ENCODE assay signal across 10 mouse cellular contexts in genomic region chr14:122453996-122454738, GRCm38 (mm10). TPM values are rescaled to one million over a fixed set of nuclear protein-coding genes. Genes with fewer than 3 reads are reported as not detected.
A peak's percentile ranks its signal among the peaks of the same experiment; 100 is the strongest.
DNase-seq lines count a peak whose midpoint lies in the region; ATAC-seq lines count a peak whose summit lies in the region.
"Had no signal": no experiment of that assay in that cellular context is flagged by ENCODE, and none has a peak within 500 bp of the region (broad histone marks: within the 10 kb centered on the region; RNA-seq: fewer than 3 reads in every experiment).

No protein-coding gene starts in this region.

- no peak overlapping the region for H3K9ac ChIP-seq in liver, embryonic 11.5 days (ENCODE audit: low read depth, low read length)
- peak overlapping the region; percentile 2; the same call in 1 of the 2 replicates for H3K9ac ChIP-seq in forebrain, embryonic 11.5 days (ENCODE audit: low read length)
- no peak overlapping the region for H3K9ac ChIP-seq in limb, embryonic 13.5 days

- H3K4me2 ChIP-seq in liver, embryonic 11.5 days, result peak overlapping the region; percentile 52
- H3K4me2 ChIP-seq in forebrain, embryonic 11.5 days (ENCODE audit: low read depth, low read length, severe bottlenecking), result peak overlapping the region; percentile 42
- H3K4me2 ChIP-seq in limb, embryonic 13.5 days (replicated peaks), result peak overlapping the region; percentile 63

- peaks cover 2% of the 10 kb centered on the region for H3K4me1 ChIP-seq in liver, embryonic 11.5 days (replicated peaks; ENCODE audit: control insufficient read depth, insufficient read depth, low read length)
- peaks cover 36% of the 10 kb centered on the region for H3K4me1 ChIP-seq in forebrain, embryonic 11.5 days (replicated peaks; ENCODE audit: control insufficient read depth, insufficient read depth, low read length)
- peaks cover 40% of the 10 kb centered on the region for H3K4me1 ChIP-seq in limb, embryonic 13.5 days

- H3K27me3 ChIP-seq in liver, embryonic 11.5 days (replicated peaks; ENCODE audit: control insufficient read depth, insufficient read depth, low read length), result peaks cover 69% of the 10 kb centered on the region
- peaks cover 21% of the 10 kb centered on the region; the same call in 1 of the 2 replicates for H3K27me3 ChIP-seq in forebrain, embryonic 11.5 days (ENCODE audit: control insufficient read depth, insufficient read depth, low read length)
- peaks cover 66% of the 10 kb centered on the region for H3K27me3 ChIP-seq in limb, embryonic 13.5 days

- DNase-seq in liver, embryonic 11.5 days (ENCODE audit: low spot score), result no peak
- DNase-seq in liver, result no peak
- DNase-seq in forebrain, embryonic 11.5 days (ENCODE audit: low spot score), result peak; percentile 72
- peak; percentile 57 for DNase-seq in retina, embryonic 14.5 days (ENCODE audit: low spot score)
- DNase-seq in layer of hippocampus, adult 9-11 months, result no peak
- no peak for DNase-seq in c-Kit-positive CD71-positive TER-119-positive erythroid progenitor cells, embryonic 14.5 days (ENCODE audit: low spot score)
- DNase-seq in layer of hippocampus, postnatal 14 days (ENCODE audit: low spot score in 2 of 2), result no peak

- no peak overlapping the region for H3K4me3 ChIP-seq in liver, embryonic 11.5 days (ENCODE audit: low read depth, low read length)
- H3K4me3 ChIP-seq in forebrain, embryonic 11.5 days (ENCODE audit: low read depth, low read length), result peak overlapping the region; percentile 11; the same call in 1 of the 2 replicates
- H3K4me3 ChIP-seq in limb, embryonic 13.5 days, result peak overlapping the region; percentile 34

- no peaks in the 10 kb centered on the region for H3K36me3 ChIP-seq in liver, embryonic 11.5 days (ENCODE audit: control insufficient read depth, insufficient read depth, low read length)
- no peaks in the 10 kb centered on the region for H3K36me3 ChIP-seq in forebrain, embryonic 11.5 days (ENCODE audit: control insufficient read depth, insufficient read depth, low read length)
- H3K36me3 ChIP-seq in limb, embryonic 13.5 days, result no peaks in the 10 kb centered on the region

- no peak for ATAC-seq in liver, embryonic 11.5 days (replicated peaks; ENCODE audit: low FRiP score)
- peak; percentile 70 for ATAC-seq in forebrain, embryonic 11.5 days (replicated peaks; ENCODE audit: low FRiP score)
- ATAC-seq in limb, embryonic 13.5 days (ENCODE audit: low FRiP score, low read depth), result no peak

- no peaks in the 10 kb centered on the region for H3K9me3 ChIP-seq in liver, embryonic 11.5 days (ENCODE audit: control insufficient read depth, low read length)
- no peaks in the 10 kb centered on the region for H3K9me3 ChIP-seq in forebrain, embryonic 11.5 days (ENCODE audit: control insufficient read depth, low read length)
- no peaks in the 10 kb centered on the region for H3K9me3 ChIP-seq in limb, embryonic 13.5 days

- WGBS in liver, embryonic 11.5 days, result 25% methylated on average over 12 of the region's 12 CpGs
- 6% methylated on average over 12 of the region's 12 CpGs for WGBS in forebrain, embryonic 11.5 days
- WGBS in limb, embryonic 13.5 days, result 17% methylated on average over 12 of the region's 12 CpGs

- H3K27ac ChIP-seq in liver, embryonic 11.5 days (ENCODE audit: low read depth, low read length), result no peak overlapping the region
- peak overlapping the region; percentile 93 for H3K27ac ChIP-seq in forebrain, embryonic 11.5 days (ENCODE audit: low read depth, low read length)
- no peak overlapping the region for H3K27ac ChIP-seq in limb, embryonic 13.5 days

RNA-seq across cellular contexts. Expression of gene Gm5089, which starts 3.3 kb away (rescaled TPM):
- polyA plus RNA-seq in liver, embryonic 11.5 days (2014; fragmentation: Nextera tagmentation; extraction: Ambion mirVana), result not detected in 2 replicates
- 1.7 and 2.4 TPM in 2 replicates for polyA plus RNA-seq in forebrain, embryonic 11.5 days (2014; fragmentation: Nextera tagmentation; extraction: Ambion mirVana)
- 0.18 and 0.37 TPM in 2 replicates for polyA plus RNA-seq in limb, embryonic 13.5 days (2015; fragmentation: Nextera tagmentation; extraction: Ambion mirVana)
- total RNA-seq in layer of hippocampus, postnatal 14 days (2021), result under 1 TPM in 1 of 2 experiments, not detected in 1; 0.21 TPM
- total RNA-seq: liver, adult 2 months had no signal
- polyA plus RNA-seq: liver, adult 2 months; testis, adult 2 months had no signal

RNA-seq across cellular contexts. Expression of gene Zic5, which starts 11.3 kb away (rescaled TPM):
- 0.16 TPM in 1 of 2 replicates, not detected in the other for polyA plus RNA-seq in liver, embryonic 11.5 days (2014; fragmentation: Nextera tagmentation; extraction: Ambion mirVana)
- polyA plus RNA-seq in forebrain, embryonic 11.5 days (2014; fragmentation: Nextera tagmentation; extraction: Ambion mirVana), result 28.6 and 30.0 TPM in 2 replicates
- 2.3 and 2.6 TPM in 2 replicates for polyA plus RNA-seq in limb, embryonic 13.5 days (2015; fragmentation: Nextera tagmentation; extraction: Ambion mirVana)
- 1 to 10 TPM; 5.2 to 6.2 TPM for total RNA-seq in layer of hippocampus, postnatal 14 days (2021)
- total RNA-seq: liver, adult 2 months had no signal
- polyA plus RNA-seq: liver, adult 2 months had no signal

RNA-seq across cellular contexts. Expression of gene Zic2, which starts 21.1 kb away (rescaled TPM):
- not detected in 2 replicates for polyA plus RNA-seq in liver, embryonic 11.5 days (2014; fragmentation: Nextera tagmentation; extraction: Ambion mirVana)
- polyA plus RNA-seq in forebrain, embryonic 11.5 days (2014; fragmentation: Nextera tagmentation; extraction: Ambion mirVana), result 10.3 and 11.4 TPM in 2 replicates
- 2.8 and 3.2 TPM in 2 replicates for polyA plus RNA-seq in limb, embryonic 13.5 days (2015; fragmentation: Nextera tagmentation; extraction: Ambion mirVana)
- total RNA-seq in layer of hippocampus, postnatal 14 days (2021), result 10 to 100 TPM; 22.1 to 26.7 TPM
- total RNA-seq: liver, adult 2 months had no signal
- polyA plus RNA-seq: liver, adult 2 months had no signal

RNA-seq across cellular contexts. Expression of gene Gm10837, which starts 36.2 kb away (rescaled TPM):
- not detected in 2 replicates for polyA plus RNA-seq in liver, embryonic 11.5 days (2014; fragmentation: Nextera tagmentation; extraction: Ambion mirVana)
- polyA plus RNA-seq in forebrain, embryonic 11.5 days (2014; fragmentation: Nextera tagmentation; extraction: Ambion mirVana), result 0.29 and 0.48 TPM in 2 replicates
- polyA plus RNA-seq in limb, embryonic 13.5 days (2015; fragmentation: Nextera tagmentation; extraction: Ambion mirVana), result not detected in 2 replicates
- under 1 TPM in 1 of 2 experiments, not detected in 1; 0.24 TPM for total RNA-seq in layer of hippocampus, postnatal 14 days (2021)
- total RNA-seq: liver, adult 2 months had no signal
- polyA plus RNA-seq: liver, adult 2 months; testis, adult 2 months had no signal

Comparison
In these comparisons a context has a peak if more than half of its experiments do, and no peak if none do; other contexts are left out.
1. DNase-seq: peak in forebrain, embryonic 11.5 days (single experiment) and retina, embryonic 14.5 days (single experiment); none in liver, embryonic 11.5 days (single experiment), liver (single experiment), layer of hippocampus, adult 9-11 months (single experiment), c-Kit-positive CD71-positive TER-119-positive erythroid progenitor cells, embryonic 14.5 days (single experiment) and layer of hippocampus, postnatal 14 days (0 of 2).
2. Peak in every context shown above with its lines, with median percentiles within 50 percentile points of each other: H3K4me2 ChIP-seq.